Mouse (Mus musculus): Measurements from ENCODE around the gene Ccdc7a.
"Not testable (repeated sequence)": the region's sequence is repeated elsewhere in the genome, so short reads cannot be mapped to it uniquely, and the experiment has no call there.

The Ccdc7a gene

DNA sequence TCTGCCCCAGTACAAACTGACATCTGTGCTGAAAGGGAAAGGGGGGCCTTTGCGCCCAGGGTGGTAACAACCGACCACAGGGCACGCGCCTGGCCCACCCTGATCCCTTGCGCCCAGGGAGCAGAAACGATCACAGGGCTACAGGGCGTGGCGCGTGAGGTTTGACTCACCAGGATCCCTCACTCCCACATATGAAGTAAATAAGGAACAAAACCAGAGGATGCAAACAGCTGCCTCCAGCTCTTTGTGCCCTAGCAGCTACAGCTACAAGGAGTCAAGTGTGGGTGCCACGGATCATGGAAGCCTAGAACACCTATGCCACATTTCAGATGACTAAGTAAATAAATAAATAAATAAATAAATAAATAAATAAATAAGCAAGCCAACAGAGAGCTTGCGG, at the start of gene Ccdc7a:
Gene Ccdc7a, minus strand, starts transcription at position 101 of the 400 bp plus-strand sequence.
- in situ Hi-C loops (cut with MboI, MseI) = not testable (repeated sequence)

DNA sequence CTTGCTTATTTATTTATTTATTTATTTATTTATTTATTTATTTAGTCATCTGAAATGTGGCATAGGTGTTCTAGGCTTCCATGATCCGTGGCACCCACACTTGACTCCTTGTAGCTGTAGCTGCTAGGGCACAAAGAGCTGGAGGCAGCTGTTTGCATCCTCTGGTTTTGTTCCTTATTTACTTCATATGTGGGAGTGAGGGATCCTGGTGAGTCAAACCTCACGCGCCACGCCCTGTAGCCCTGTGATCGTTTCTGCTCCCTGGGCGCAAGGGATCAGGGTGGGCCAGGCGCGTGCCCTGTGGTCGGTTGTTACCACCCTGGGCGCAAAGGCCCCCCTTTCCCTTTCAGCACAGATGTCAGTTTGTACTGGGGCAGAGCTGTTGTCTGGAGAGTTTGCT, 1.5 kb upstream of the Ccdc7a start, which contains the start of gene Ccdc7b:
Gene Ccdc7b, plus strand, starts transcription at position 301 of the 400 bp plus-strand sequence.
- in situ Hi-C loops (cut with MboI, MseI) = not testable (repeated sequence)

DNA sequence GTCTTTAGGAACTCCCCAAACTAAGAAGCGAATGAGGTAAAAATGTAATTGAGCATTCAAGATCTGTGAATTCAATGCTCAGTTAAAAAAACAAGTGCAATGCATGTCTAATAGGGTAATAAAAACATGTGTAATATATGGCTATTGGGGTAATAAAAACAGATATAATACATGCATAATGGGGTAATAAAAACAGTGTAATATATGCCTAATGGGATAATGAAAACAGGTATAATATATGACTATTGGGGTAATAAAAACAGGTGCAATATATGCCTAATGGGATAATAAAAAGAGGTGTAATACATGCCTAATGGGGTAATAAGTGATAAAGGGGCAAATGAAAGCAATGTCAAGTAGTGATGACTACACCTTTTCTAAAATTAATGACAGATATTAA, 73.9 kb downstream of the Ccdc7a start:
- in situ Hi-C loops (cut with MboI, MseI) = no loop called here

DNA sequence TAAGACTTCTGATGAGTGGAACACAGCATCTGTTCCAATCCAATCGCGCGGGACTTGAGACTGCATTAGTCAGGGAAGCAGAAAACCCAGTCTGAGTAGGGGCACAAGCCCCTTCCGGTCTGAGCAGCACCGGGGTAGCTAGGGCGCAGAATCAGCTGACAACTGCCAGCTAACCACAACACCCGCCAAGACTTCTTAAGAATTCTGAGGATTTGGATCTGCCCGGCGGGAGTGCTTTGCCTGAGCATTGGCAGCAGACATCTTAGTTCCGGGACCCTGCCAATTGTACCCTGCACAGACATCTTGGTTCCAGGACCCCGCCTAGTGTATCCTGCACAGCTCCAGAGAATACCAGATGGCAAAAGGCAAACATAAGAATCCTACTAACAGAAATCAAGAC, 116.4 kb downstream of the Ccdc7a start:
- in situ Hi-C loops (cut with MboI, MseI) = not testable (repeated sequence)

DNA sequence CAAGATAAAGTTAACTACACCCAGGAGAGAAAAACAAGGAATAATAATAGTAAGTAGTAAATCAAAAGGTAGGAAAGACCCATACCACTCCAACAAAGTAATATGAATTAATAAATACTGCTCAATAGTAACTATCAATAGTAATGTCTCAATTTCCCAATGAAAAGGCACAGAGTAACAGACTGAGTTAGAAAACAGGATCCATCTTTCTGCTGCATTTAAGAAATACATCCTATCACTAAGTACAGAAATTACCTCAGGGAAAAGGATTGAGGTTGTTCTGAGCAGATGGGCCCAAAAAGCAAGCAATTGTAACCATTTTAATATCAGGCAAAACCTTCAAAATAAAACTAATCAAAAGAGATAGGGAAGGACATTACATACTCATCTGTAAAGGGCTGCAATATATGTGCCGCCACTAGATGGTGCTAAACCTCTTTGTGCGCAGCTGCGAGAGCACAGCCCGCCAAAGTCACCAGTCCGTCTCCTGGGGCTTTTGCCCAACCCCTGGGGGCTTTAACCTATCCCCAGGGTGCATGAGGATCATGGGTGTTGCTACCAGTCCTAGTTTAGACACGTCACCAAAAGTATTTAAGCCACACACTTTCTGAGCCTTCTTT, 124.2 kb downstream of the Ccdc7a start:
- in situ Hi-C loops (cut with MboI, MseI) = not testable (repeated sequence)

DNA sequence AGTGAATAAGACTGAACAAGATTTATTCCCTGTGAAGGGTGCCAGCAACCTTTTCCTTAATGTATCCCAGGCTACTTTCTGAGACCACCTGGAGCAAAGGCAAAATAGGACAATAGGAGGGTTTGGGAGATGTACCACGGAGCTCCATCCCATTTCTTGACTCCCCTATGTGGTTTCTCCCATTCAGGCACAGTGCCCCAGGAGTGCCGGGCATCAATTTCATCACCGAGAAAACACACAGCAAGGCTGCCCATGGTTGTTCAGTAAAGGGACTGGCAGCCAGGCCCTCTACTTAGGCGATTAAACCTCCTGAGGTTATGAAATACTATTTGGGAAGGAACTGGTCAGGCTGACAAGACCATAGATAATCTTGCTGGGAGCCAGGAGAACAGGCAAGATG, 131.9 kb downstream of the Ccdc7a start:
- in situ Hi-C loops (cut with MboI, MseI) = no loop called here

DNA sequence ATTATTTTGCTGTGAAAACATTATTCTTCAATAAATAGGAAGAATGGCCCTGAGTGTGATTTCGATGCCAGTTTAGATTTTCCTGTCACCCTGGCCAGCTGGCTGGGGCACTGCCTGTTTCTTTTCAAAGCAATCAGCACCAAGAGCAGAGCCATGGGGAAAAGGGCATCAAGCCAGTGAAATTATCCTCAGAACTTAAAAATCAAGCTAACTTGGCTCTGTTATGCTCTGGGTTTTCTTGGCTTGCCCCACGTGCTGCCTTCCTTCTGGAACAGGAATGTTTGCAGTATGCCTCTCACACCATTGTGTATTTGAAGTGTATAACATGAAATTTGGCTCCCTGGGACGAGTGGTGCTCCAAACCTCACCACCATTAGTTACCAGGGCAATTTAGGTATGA, 182.6 kb downstream of the Ccdc7a start:
- in situ Hi-C loops (cut with MboI, MseI) = no loop called here

DNA sequence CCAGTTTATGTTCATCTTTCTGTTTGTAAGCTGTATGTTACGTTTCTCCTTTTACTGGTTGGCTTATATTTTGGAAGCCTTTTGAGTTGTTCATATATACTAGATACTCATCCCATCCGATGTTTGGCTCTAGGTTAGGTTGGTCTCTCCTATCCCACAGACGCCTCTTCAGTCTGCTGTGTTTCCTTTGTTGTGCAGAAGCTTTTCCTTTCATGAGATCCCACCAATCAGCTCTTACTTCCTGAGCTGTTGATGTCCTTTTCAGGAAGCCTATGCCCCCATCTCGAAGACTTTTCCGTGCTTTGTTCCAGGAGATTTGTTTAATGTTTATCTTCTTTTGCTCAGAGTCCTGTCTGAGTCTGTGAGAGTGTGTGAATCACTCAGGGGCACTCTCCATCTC, 221.6 kb downstream of the Ccdc7a start:
- in situ Hi-C loops (cut with MboI, MseI) = no loop called here

DNA sequence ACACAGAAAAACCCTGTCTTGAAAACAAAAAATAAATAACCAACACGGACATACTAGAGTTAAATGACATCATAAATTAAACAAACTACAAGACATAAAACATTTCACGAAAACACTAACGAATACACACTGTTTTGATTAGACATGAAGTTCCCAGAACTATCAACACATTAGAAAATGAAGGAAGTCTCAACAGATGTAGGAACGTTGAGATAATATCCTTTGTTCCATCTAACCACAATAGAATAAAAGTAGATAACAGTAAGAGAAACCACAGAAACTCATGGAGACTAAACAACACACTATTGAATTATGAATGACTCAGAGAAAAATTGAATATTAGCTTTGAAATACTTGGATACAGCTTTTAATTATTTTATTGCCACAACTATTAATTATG, 252.8 kb downstream of the Ccdc7a start:
- in situ Hi-C loops (cut with MboI, MseI) = no loop called here

DNA sequence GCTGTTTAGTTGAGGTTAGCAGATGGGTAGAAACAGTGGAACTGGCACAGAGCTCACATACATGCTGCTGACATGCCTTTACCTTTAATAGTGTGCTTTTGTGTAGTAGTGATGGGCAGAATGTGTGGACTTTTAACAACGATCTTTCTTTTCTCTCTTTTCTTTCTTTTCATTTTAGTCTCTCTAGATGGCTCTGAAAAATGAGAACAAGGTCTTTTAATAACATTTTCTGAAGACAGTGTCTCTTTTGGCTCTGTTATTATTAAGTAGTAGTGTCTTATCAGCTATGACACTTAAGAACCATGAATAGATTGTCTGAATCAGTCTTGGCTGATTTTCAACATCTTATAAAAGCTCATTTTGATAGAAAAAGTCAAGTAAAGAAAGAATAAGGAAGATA, 266.7 kb downstream of the Ccdc7a start, which contains the start of gene Gm3952:
Gene Gm3952, minus strand, starts transcription at position 101 of the 400 bp plus-strand sequence.
- in situ Hi-C loops (cut with MboI, MseI) = no loop called here

DNA sequence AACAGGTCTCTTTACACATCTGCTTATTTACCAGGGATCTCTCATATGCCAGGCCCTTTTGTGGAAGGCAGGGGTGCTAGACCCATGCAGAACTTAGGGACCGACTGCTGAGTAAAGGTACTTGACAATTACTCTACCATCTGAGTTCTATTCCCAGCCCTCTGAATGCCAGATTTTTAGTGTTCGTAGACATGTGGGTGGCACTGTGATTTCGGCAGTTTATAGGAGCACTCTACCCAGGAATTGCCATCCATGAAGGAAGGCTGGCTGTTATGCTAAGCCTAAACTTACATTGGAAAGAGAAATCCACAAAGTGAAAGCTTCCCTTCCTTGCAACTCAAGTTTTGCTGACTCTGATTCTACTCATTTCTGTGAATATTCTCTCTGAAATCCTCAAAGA, 329.6 kb downstream of the Ccdc7a start:
- in situ Hi-C loops (cut with MboI, MseI) = no loop called here

DNA sequence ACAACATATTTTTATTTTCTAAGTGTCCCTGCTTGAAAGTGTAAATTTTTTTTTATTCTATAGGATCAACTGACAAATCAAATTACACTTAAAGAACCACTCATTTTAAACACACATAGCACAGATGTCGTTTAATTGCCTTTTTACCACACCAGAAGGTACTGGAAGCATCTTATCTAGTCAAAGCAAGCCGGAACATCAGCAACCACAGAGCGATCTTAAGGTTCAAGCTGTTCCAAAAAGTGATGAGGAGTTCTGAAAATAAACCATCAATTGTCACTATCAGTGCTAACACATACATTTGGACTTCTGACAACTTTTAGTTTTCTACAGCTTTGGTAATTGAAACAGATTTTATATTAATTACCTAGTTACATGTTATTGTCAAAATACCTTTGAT, 331.2 kb downstream of the Ccdc7a start:
- in situ Hi-C loops (cut with MboI, MseI) = no loop called here

DNA sequence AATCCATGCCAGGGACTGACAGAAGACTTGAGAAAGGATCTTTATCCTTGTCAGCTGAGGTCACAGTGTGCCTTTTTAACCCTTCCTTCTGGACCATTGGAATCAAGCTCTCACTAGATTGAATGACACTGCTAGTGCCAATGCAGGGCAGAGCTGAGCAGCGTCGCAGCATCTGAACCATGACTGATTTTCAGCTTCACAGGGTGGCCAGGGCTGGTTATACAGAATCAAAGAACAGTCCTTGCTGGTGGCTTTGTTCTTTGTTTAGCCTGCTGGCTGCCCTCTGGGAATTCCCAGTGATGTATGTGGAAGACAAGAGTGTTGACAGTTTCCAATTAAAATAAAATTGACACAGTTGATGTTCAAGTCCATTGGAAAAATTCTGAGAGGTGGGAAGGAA, 333.1 kb downstream of the Ccdc7a start:
- in situ Hi-C loops (cut with MboI, MseI) = no loop called here

DNA sequence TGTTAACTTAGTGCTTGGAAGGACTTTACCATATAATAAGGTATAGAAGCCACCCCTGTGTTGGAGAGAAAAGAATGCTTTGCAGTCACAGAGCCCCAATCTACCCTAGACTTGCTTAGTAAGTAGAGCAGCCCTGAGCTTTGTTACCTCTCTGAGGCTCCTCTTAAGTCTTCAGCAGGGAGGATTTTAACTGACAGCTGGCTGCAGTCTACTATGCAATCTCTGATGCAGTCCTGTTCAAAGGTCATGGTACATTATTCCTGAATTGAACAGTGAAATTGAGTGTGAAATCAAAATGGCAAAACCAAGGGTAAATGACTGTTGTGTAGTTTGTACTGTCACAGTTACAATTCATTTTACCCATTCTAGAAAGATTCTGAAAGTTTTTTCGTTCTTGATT, 338.1 kb downstream of the Ccdc7a start:
- in situ Hi-C loops (cut with MboI, MseI) = no loop called here

DNA sequence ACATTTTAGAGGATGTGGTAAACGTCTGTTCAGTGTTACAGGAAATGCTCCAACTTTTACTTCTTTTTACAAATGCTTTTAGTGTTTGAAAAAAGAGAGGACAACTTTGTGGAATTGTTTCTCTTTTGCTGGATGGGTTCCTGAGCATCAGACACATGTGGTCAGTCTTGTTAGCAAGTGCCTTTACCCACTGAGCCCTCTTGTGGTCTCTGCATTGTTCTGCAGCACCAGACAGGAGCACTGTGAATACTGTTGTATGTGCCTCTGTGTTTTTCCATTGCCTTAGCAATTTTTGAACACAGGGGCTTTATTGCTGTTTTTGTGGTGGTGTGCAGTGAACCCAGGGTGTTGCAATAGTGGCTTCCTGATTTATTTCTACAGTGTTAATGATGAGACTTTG, 340.5 kb downstream of the Ccdc7a start:
- in situ Hi-C loops (cut with MboI, MseI) = no loop called here

DNA sequence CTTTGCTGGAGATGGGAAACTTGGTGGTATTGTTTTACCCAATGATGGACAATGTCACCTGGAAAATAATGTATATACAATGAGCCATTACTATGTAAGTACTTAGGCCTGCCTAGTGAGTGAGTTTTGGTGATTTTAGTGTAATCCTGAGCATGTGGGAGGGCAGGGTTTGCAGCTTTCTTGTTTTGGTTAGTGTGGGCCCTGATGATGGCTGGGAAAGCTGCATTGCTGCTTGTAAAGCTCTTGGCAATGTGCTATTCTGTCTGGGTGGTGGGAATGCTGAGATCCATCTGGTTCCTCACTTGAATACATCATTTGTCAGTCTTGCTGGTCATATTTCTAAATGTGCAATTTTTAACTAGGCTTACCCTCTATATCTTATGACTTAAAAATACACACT, 349.1 kb downstream of the Ccdc7a start:
- in situ Hi-C loops (cut with MboI, MseI) = no loop called here

DNA sequence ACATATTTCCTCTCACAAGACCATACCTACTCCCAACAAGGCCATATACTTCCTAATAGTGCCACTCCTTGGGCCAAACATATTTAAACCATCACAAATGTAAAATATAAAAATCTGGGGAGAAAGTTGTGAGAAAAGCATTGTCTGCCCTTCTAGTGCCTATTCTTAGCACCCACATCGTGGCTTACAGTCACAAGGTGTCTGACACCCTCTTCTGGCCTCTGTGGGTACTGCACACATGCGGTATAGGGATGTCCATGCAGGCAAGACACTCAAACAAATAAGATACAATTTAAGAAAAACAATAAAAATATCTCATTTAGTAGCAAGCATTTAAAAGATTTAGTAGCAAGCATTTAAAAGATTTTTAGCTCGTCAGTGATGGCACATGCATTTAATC, 356.1 kb downstream of the Ccdc7a start:
- in situ Hi-C loops (cut with MboI, MseI) = no loop called here

DNA sequence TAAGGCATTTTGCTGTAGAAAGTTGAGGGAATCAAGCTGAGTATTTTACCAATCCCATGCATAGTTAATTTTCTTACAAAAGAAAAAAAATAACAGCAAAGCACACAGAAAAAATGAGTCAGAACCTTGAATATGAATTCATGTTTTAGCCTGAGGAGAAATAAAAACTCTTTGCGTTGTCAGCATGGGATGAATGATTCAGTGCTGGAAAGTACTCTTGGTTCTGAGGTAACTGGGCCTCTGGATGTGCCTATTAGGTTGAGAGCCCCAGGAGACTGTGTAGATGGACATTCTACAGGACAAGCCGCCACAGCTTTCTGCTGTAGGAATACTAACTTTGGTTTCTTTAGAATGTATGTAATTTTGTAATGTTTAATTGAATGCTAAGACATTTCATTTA, 360.5 kb downstream of the Ccdc7a start:
- in situ Hi-C loops (cut with MboI, MseI) = loop anchor here in 1 of 2 experiments (5.0 kb wide), 1 partner anchor 193 kb away; no protein-coding TSS in a partner anchor

DNA sequence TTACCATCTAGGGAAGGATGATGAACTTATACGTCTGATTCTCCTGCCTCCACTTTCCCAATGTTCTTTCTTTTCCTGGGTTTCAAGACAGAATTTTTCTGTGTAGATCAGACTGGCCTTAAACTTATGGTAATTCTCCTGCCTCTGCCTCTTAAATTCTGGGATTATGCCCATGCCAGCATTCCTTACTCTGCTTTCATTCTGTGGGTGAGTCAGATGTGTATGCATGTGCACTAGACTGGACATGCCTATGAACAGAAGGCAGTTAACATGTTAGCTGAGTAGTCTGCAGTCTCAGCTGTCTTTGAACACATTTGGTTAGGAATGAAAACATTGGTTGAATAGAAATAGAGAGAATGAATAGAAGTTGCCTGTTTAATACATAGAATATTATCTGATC, 360.9 kb downstream of the Ccdc7a start:
- in situ Hi-C loops (cut with MboI, MseI) = loop anchor here in 1 of 2 experiments (5.0 kb wide), 1 partner anchor 192 kb away; no protein-coding TSS in a partner anchor

DNA sequence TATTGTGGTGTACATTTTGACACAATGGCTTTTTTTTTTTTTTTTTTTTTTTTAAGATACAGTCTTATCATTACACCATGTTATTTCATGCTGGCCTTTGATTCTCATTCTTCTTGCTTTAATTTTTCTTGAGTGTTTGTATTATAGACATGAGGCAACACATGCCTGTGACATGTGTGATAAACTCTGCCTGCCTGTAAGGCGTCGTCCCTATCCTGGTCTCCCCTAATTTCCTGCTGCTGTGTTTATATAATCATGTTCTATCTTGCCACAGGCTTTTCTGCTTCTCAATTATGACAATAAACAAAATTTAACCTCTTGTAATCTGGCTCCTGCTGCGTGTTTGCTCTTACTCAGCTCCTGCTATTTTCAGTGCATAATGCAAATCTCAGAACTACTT, 367.4 kb downstream of the Ccdc7a start:
- in situ Hi-C loops (cut with MboI, MseI) = loop anchor here in 1 of 2 experiments (5.0 kb wide), 1 partner anchor 41 kb away; no protein-coding TSS in a partner anchor

DNA sequence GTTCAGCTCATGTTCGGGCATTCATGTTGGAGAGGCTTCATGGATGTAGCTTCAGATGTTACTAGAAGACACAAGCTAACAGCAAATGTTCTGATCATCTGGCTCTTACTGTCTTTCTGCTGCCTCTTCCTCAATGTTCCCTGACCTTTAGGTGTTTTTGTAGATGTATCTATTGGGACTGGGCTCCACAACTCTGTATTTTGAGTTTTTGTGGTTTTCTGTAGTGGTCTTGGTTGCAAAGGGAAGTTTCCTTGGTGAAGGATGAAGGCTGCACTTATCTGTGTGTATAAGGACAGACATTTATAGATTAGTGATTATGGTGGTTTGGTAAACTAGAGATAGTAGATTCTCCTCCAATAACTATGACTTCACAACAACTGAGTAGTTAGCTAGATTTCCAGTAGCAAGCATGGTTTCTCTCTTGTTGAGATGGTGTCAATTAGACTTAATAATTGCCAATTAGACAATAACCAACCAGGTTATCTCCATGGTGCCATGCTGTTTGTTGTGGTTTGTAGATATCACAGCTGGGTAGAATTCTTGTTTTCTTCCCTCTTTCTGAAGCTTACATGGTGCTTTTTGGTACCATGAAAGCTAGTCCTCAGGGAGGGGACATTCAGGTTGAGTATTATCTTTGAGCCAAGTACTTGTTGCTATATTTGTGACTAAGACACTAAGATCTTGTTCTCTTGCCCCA, 368.5 kb downstream of the Ccdc7a start:
- in situ Hi-C loops (cut with MboI, MseI) = loop anchor here in 1 of 2 experiments (5.0 kb wide), 1 partner anchor 40 kb away; no protein-coding TSS in a partner anchor

DNA sequence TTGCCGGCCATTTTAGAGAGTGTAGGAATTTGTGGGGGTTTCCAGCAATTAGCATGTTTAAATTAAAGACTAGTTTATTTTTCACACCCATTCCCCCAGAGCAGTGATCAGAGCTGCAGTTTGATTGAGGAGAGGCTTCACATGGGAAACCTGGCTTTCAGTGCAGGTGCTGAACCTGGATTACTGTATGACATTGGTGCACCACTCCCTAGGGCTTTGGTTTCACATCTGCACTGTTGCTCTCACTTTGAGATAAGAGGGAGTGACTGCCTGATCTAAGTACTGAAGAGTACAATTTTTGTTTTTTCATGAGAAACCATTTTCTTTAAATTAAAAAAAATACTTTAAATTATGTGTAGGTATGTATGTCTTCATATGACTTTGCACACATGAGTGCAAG, 375.3 kb downstream of the Ccdc7a start:
- in situ Hi-C loops (cut with MboI, MseI) = no loop called here

DNA sequence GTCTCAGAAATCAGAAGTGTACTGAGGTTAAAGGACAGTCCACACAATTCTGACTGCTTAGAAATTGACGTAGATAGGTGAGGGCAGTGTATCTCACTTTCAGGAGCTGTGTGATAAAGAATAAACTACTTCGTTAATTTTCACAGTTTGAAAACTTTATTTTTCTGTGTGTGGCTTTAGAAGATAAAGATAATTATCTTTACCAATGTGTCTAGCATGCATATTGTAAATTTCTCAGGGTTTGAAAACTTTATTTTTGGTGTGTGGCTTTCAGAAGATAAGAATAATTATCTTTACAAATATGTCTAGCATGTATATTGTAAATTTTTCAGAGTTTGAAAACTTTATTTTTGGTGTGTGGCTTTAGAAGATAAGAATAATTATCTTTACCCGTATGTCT, 376.6 kb downstream of the Ccdc7a start:
- in situ Hi-C loops (cut with MboI, MseI) = no loop called here

Measured in T-helper 17 cell (primary cell).